In the genomic region with DNA sequence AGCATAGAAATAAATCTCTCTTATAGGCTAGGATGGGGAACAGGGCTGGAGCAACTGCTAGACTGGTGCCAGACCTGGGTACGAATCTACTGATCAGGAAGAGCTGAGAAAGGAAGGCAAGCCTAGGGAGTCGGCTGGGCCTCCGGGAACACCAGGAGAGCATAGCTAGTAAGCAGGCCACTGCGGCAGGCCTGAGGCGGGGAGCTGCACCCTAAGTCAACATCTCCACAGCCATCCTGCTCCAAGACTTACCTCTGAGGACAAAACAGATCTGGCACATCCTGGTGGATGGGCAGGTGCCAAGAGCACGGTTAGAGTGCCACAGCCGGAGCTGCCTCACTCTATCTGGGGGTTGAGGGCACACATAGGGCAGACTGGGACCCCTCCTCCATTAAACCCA, we compare ENCODE assay signal across 2 mouse cellular contexts.
TF ChIP-seq lines count a peak whose summit lies in the region.

No protein-coding gene starts in this region.

TF ChIP-seq in CH12.LX, 34 proteins besides CTCF, POLR2A, EP300 and RAD21:
- no peak for TF ChIP-seq ZC3H11A (IDR thresholded peaks at IDR 0.05; ENCODE audit: low read depth, low read length)
- TF ChIP-seq POLR2AphosphoS2 (IDR thresholded peaks at IDR 0.05; ENCODE audit: low read depth, low read length) = peak; percentile 58
- no peak for TF ChIP-seq MAFK (IDR thresholded peaks at IDR 0.05; ENCODE audit: insufficient replicate concordance, low read length)
- TF ChIP-seq IRF4 (IDR thresholded peaks at IDR 0.05; ENCODE audit: low read depth, low read length) = no peak
- TF ChIP-seq SMC3 (IDR thresholded peaks at IDR 0.05; ENCODE audit: low read depth, low read length) = no peak
- peak; percentile 58 for TF ChIP-seq ZMIZ1 (IDR thresholded peaks at IDR 0.05; ENCODE audit: low read depth, low read length)
- no peak for TF ChIP-seq RCOR1 (conservative IDR thresholded peaks at IDR 0.05; ENCODE audit: low read depth, low read length)
- no peak for TF ChIP-seq BHLHE40 (IDR thresholded peaks at IDR 0.05; ENCODE audit: low read depth, low read length)
- TF ChIP-seq MXI1 (IDR thresholded peaks at IDR 0.05; ENCODE audit: low read depth, low read length) = no peak

TF ChIP-seq in MEL, 35 proteins besides CTCF, POLR2A, EP300 and RAD21:
- TF ChIP-seq ZNF384 (IDR thresholded peaks at IDR 0.05; ENCODE audit: low read depth, low read length) = no peak
- TF ChIP-seq ZMIZ1 (IDR thresholded peaks at IDR 0.05; ENCODE audit: low read depth, low read length) = 0 out of 2 replicates have a peak, but pooled peaks have one; percentile 10
